Mouse (Mus musculus) megakaryocyte, embryonic 14.5 days (primary cell): ENCODE results near the gene Stxbp5l.

Source experiments
- FLI1 ChIP-seq: IDR thresholded peaks from 2 replicates; pipeline ENCODE4 v1.6.1; 2012; ENCODE audit warnings: low read length, inconsistent platforms, mixed read lengths
- GATA1 ChIP-seq: IDR thresholded peaks from 3 replicates; pipeline ENCODE4 v1.6.1; 2012; ENCODE audit warnings: mixed read lengths, low read length, inconsistent platforms, borderline replicate concordance

DNA sequence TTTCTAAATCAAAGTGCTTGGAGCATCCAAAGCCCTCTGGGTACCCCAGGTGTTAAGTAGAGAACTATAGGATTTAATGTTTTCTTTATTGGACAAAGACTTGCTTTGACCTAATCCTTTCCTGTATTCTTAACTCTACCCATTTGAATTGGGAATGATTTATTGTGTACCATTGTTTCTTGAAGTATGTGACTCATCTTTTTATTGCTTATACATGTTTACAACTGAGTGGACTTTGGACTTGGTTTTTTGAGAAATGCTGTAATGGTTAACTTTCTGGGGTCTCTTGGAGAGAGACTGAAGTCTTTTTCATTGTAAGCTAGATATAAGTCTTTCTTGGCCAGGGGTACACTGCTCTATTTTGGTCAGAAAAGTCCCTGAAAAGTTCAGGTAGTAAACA lies 190.6 kb downstream of the Stxbp5l start:
- TF ChIP-seq GATA1 (no peak), FLI1 (no peak)
